Comparison of ENCODE assay signal across 25 mouse cellular contexts in genomic region chr4:87093612-87094011, GRCm38 (mm10).
DNase-seq lines count a peak whose midpoint lies in the region; ATAC-seq and TF ChIP-seq lines count a peak whose summit lies in the region.
"Had no signal": no experiment of that assay in that cellular context is flagged by ENCODE, and none has a peak within 500 bp of the region (broad histone marks: within the 10 kb centered on the region; RNA-seq: fewer than 3 reads in every experiment).

No protein-coding gene starts in this region.

- peak; percentile 46 to 53 for DNase-seq in frontal cortex, adult 2 months (ENCODE audit: extremely low spot score in 1 of 2, low spot score in 1 of 2)
- DNase-seq in frontal cortex, postnatal 14 days (ENCODE audit: low spot score in 2 of 2), result no peak
- DNase-seq in heart, adult 8-10 months (ENCODE audit: low spot score), result peak; percentile 7
- DNase-seq in heart, postnatal 4 days, result no peak
- no peak for DNase-seq in layer of hippocampus, adult 2 months (ENCODE audit: low spot score in 2 of 2)
- DNase-seq in layer of hippocampus, postnatal 36 days, result no peak
- peak; percentile 13 for DNase-seq in brain, embryonic 14.5 days (ENCODE audit: low read depth)
- DNase-seq: adrenal gland, adult 8-10 months; adrenal gland, postnatal 25 days; B cell, adult 2 months; cerebellum, adult 11 months; cerebellum, adult 2 months; cerebellum, adult 9-11 months; cerebellum, postnatal 25 days; forebrain, postnatal 0 days; gastrocnemius, postnatal 10 days; gastrocnemius, postnatal 36 days; kidney, adult 2 months had no signal

- peak overlapping the region; percentile 58 for H3K27ac ChIP-seq in layer of hippocampus, adult 2 months
- H3K27ac ChIP-seq: embryonic facial prominence, embryonic 12.5 days; embryonic facial prominence, embryonic 15.5 days; hindbrain, embryonic 12.5 days; hindbrain, embryonic 15.5 days had no signal

- ATAC-seq in CD4-positive, CD25-positive, alpha-beta regulatory T cell, adult 4 months, result no peak
- ATAC-seq: forebrain, embryonic 14.5 days; forebrain, postnatal 0 days; intestine, postnatal 0 days had no signal

- no peak for TF ChIP-seq CTCF in layer of hippocampus, adult 2 months (conservative IDR thresholded peaks at IDR 0.05)
- TF ChIP-seq CTCF in brain, embryonic 14.5 days (IDR thresholded peaks at IDR 0.05; ENCODE audit: borderline replicate concordance, extremely low read depth, insufficient read depth, insufficient read length), result no peak

- H3K4me3 ChIP-seq in layer of hippocampus, adult 2 months, result no peak overlapping the region
- H3K4me3 ChIP-seq: embryonic facial prominence, embryonic 12.5 days; embryonic facial prominence, embryonic 15.5 days; hindbrain, embryonic 12.5 days; hindbrain, embryonic 15.5 days had no signal

- no peak for TF ChIP-seq POLR2A in brain, embryonic 14.5 days (IDR thresholded peaks at IDR 0.05; ENCODE audit: borderline replicate concordance, extremely low read depth, insufficient read depth, insufficient read length, poor library complexity, severe bottlenecking)

Comparison
In these comparisons a context has a peak if more than half of its experiments do, and no peak if none do; other contexts are left out.
1. DNase-seq: peak in frontal cortex, adult 2 months (2 of 2), heart, adult 8-10 months (single experiment) and brain, embryonic 14.5 days (single experiment); none in frontal cortex, postnatal 14 days (0 of 2), heart, postnatal 4 days (single experiment), layer of hippocampus, adult 2 months (0 of 2) and layer of hippocampus, postnatal 36 days (0 of 2).